Mouse (Mus musculus) kidney, postnatal 4 days (tissue): ENCODE measurements at regions not wholly inside any gene's neighbourhood (a gene's known extent, or its start where the extent isn't known, plus 50 kb on each side); places are given as distances from the start of the nearest gene placed in this dataset.

Experiments
- DNase-seq, 2 experiments: peaks; one replicate each; pipeline ENCODE4 v3.0.0; 2021; ENCODE audit warnings: mixed read lengths in 2 of 2

- DNase-seq: no peak
These were observed 183.6 kb upstream of the Ercc4 start for GRCm38 (mm10) chr16:12925931-12926330.

- no peak for DNase-seq
These were observed 178.4 kb upstream of the Ercc4 start for GRCm38 (mm10) chr16:12931111-12931510.

DNA sequence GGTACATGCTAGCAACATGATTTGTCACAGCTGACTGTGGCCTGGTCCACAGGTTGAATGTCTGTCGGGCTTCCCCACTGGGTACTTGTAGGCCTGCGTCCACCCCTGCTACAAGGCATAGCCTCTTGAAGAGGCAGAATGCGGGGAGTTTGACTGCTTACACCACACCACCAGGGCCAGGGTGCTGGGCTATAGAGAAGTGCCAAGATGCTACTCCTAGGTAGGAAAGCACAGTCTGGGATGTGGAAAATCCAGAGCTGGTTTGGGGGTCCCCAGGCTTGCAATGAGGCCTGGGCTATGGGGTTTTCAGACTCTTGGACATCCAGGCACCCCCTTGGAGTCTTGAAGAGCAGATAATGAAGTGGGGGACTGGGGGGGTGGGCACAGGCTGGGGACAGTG lies 176.5 kb upstream of the Ercc4 start:
- DNase-seq: no peak

GRCm38 (mm10) chr16:12934586-12934985 lies 174.9 kb upstream of the Ercc4 start:
- DNase-seq: no peak

GRCm38 (mm10) chr16:12935266-12935665 lies 174.2 kb upstream of the Ercc4 start:
- DNase-seq: no peak

GRCm38 (mm10) chr16:12936571-12936970 lies 172.9 kb upstream of the Ercc4 start:
- DNase-seq: no peak

GRCm38 (mm10) chr16:12938563-12938962 lies 170.9 kb upstream of the Ercc4 start:
- no peak for DNase-seq

GRCm38 (mm10) chr16:12951176-12951575 lies 158.3 kb upstream of the Ercc4 start:
- no peak for DNase-seq

- no peak for DNase-seq
These were observed 155.5 kb upstream of the Ercc4 start for GRCm38 (mm10) chr16:12954028-12954427.

- DNase-seq: peak in 1 of 2 experiments; percentile 5
These were observed 153.1 kb upstream of the Ercc4 start for GRCm38 (mm10) chr16:12956416-12956815.

DNA sequence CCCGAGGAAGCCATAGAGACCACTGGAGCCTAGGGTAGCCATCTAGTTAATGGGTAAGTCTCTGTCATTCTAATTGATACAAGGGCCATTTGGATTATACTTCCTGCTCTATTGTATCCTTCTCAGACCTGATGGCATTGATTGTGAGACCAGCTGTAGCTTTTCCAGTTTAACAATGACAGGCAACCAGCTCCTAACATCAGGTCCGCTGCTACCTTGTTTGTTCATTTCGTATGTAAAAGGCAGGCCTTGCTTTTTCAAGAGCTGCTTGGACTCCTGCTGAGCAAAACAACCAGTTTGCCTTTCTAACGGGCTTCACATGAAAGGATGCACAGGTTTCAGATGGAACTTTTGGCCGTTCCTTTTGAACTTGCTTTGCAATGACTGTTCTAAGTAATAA lies 148.6 kb upstream of the Ercc4 start:
- DNase-seq: no peak

DNA sequence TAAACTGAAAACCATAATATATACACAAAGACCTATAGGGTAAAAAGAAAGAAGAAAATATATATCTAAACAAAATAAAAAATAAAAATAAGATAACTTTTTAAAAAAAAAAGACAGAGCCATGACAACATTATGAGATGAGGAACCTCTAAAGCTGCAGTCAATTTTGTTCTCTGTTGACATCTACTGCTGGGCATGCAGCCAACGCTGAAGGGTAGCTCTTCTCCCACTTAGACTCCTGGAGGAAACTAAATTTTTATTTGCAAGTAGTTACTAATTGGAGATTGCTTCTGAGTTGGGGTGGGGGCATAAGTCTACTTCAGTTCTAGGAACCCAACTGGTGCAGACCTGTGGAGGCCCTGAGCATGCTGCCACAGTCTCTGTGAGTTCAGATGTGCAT lies 126.8 kb upstream of the Ercc4 start:
- DNase-seq: peak; percentile 37 to 50

DNA sequence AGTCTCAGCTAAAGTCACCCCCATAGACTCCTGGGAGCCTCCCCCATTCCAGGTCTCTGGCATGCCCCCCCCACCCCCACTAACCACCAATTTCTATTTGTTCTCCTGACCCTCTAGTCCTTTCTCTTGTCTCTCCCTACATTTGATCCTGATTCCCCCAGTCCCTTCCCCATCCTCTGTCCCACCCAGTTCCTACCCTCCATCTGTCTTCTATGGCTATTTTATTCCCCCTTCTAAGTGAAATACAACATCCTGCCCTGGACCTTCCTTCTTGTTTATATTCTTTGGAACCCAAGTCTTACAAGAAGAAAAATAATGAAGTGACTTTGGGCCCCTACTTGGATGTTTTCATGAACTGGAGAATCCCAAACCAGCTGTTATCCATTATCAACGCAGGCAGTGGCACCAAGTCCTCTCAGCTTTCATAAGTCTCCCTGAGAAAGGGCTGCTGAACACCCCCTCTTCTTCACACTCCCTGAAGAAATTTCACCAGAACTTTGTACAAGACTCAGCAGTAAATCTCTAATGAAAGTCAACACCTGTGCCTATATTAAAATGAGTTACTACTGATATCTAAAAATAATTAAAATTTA lies 108.1 kb upstream of the Ercc4 start:
- peak; percentile 12 to 16 for DNase-seq

- no peak for DNase-seq
These were observed 96.6 kb upstream of the Ercc4 start for GRCm38 (mm10) chr16:13012863-13013262.

DNA sequence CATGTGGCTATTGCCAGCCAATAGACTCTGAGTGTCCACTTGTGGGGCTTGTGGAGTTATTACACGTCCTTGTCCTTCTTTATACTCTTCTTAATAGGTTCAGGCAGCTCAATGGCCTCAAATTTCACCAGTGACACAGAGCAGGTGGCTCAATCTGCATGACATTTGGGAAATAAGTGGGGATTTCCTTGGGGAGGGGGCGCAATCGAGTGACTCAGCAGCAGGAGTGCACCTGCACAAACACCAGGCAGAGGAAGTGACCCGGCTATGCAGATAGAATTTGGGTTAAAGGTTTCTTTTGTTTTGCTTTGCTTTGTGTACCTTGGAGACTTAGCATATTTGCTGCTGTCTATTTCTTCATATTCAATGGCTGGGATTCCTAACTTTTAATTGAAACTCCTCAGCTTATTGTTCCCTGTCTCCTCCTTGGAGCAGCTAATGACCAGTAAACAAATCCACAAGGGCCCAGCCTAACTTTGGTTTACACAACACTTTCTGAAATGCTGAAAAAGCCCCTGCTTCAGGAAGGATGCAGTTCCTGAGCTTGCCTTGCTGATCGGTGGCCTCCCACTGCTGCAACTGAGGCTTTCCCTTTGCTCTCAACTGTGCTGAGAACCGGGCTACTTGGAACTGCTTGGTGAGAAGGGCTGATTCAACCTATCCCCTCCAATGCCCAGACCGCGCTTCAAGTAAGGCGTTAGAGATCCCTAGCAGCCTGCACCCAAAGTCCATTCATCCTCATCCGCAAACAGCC lies 95.4 kb upstream of the Ercc4 start:
- DNase-seq: peak in 1 of 2 experiments; percentile 16

GRCm38 (mm10) chr16:13022875-13023274 lies 86.6 kb upstream of the Ercc4 start:
- peak; percentile 41 to 44 for DNase-seq

DNA sequence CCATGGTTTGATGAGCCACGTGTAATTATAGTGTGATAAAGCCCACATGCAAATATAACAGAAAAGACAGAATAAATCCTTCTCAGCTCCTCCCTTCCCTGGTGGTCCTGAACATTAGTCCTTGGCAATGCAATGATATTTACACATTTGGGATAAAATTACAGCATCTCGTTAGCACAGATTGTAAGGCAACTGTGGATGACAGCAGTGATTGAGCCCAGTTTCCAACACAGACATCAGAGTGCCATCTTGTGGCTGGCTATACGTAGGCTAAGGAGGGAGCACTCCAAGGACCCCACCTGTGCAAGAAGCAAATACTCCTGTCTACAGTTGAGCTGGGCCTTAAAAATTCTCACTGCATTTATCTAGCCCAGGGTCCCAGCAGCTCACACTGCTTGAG lies 84.1 kb upstream of the Ercc4 start:
- DNase-seq: peak; percentile 35

DNA sequence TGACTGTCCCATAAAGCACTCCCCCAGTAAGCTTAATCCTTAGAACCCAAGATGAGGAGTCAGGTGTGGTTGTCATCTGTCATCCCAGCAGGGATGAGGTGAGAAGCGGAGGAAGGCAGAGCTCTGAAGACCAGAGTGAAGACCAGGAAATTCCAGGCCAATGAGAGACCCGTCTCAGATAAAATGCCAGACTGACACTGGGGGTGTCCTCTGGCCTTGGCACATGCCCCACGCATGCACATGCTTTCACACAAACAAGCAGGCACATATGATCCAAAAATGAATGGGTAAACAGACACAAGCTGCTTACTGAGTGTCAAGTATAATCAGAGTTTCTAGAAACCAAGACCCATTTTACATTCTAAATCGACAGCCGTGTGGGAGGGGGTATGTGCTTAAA lies 75.3 kb upstream of the Ercc4 start:
- no peak for DNase-seq

GRCm38 (mm10) chr16:13036596-13036995 lies 72.9 kb upstream of the Ercc4 start:
- DNase-seq: no peak

DNA sequence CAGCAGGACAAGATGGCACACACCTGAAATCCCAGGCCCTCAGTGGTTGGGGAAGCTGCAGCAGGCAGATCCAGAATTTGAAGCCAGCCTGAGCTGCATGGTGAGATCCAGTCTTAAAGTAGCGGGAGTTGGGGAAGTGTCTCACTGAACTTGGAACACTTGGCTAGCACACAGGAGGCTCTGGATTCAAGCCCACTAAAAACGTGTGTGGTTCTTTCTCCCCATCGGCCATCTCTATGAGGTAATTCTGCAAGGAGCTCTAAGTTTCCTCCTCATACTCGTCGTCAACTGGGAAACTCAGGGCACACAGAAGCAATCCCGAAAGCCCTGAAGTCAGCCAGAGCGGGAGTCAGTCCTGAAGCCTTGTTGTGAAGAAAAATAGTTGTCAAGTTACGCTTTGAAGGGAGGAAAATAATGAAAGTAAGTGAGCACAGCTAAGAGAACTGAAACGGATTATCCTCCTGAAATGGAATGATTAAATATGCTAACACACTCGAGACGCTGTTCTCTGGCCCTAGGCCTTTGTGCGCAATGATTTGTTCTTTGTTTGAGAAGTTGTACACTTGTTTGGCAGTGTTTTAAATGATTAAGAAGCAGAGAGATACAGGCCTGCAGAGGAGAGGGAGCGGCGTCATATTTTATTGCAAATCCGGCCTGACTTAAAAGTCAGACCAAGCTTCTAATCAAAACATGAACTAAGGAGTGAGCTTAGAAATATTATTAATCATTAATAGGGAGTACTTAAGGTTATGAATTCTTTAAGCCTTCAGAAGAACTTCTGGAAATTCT lies 69.0 kb upstream of the Ercc4 start:
- peak; percentile 32 to 48 for DNase-seq

DNA sequence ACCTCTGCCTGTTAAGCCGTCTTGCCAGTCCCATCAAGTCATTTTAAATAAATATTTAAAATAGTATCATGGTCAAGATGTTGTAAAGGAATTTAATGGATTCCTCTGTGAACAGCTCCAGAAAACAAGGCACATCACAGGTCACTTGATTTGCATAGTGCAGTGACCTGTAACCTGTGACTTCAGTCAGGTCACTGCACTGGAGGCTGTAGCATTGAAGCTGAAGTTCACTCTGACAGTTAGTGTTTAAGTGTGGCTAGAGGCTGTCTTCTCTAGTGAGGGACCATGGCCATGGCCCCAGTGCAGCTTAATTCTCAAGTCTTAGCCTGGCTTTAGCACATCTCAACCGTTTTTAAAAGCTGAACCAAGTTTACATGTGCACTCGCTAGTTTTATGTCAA lies 68.1 kb upstream of the Ercc4 start:
- no peak for DNase-seq

GRCm38 (mm10) chr16:13045079-13045590 lies 64.3 kb upstream of the Ercc4 start:
- no peak for DNase-seq

DNA sequence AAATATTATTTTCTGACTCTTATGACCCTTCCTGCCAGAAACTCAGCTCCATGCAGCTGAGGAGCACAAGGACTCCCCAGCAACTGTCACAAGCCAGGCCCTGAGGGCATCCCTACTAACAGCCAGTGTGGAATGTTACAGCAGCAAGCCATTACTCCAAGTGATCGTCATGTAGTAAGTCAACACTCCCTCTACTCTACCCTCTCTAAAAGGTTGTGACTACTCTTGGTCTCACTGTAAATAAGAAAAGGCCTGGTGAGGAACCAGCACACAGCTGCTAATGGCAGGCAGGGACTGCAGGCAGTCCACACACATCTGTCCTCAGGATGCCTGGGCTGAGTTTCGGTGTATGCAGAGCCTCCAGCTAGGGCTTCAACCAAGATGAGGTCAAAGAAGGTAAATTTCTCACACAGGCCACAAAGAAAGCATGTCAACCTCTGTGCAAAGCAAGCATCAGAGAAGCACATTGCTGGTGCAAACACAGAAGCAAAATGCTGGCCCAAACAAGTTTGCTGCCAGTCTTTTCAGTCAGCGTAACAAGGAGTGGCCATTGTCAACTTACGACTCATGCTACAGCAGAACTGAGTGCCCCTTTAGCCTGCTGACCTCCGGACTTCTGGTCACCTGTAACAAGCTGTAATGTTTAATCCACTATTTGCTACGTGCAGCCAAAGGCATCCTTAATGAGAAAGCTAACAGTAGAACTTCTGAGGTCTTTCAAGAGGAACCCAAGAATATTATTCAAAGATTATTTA lies 62.9 kb upstream of the Ercc4 start:
- DNase-seq: peak in 1 of 2 experiments; percentile 43
